Mouse (Mus musculus) left cerebral cortex, adult 8-10 months (tissue): ENCODE data around the gene Map4k2. TPM values are rescaled to one million over a fixed set of nuclear protein-coding genes. Genes with fewer than 3 reads are reported as not detected.
A peak's percentile ranks its signal among the peaks of the same experiment; 100 is the strongest.

ENCODE experiments used
- DNase-seq, 2 experiments: peaks; one replicate each; pipeline ENCODE4 v3.0.0; 2022; ENCODE audit warnings: low spot score in 2 of 2
- total RNA-seq, 4 experiments: library from RNA; stranded (reverse); gene quantifications; 2 replicates each; pipeline ENCODE4 v1.2.4; 2022

Gene Map4k2
- total RNA-seq, 4 experiments from 2014 or later: 91.7 to 111 (median 101) TPM

- DNase-seq: no peak
Observed at GRCm38 (mm10) chr19:6377327-6378040, 36.5 kb downstream of the Map4k2 start.

GRCm38 (mm10) chr19:6380411-6381166 lies 39.7 kb downstream of the Map4k2 start:
- DNase-seq: no peak

GRCm38 (mm10) chr19:6381238-6381637 lies 40.3 kb downstream of the Map4k2 start:
- no peak for DNase-seq

DNA sequence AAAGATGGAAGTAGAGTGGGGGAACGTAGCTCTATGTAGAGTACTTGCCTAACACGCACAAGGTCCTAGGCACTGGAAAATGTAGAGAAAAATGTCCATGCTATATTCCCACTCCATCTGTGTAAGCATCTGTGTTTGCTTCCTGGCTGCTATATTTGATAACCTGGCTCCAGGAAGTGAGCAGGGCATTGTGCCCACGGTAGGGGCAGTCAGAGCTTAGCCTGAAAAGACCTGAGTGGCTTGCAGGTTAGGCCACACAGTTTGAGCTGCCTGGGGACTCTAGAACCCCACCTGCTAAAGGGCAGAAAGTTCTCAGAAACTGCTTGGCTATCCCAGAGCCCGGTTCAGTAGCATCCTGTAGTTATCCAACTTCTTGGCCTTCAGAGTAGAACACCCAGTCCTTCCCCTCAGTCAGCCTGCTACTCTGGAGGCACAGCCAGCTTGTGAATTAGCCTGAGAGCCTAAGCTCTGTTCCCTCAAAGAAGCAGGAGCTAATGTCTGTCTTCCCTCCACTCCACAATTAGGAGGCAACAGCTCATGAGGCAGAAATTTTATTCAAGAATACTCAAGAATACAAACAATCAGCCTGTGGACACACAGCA lies 41.5 kb downstream of the Map4k2 start:
- no peak for DNase-seq

DNA sequence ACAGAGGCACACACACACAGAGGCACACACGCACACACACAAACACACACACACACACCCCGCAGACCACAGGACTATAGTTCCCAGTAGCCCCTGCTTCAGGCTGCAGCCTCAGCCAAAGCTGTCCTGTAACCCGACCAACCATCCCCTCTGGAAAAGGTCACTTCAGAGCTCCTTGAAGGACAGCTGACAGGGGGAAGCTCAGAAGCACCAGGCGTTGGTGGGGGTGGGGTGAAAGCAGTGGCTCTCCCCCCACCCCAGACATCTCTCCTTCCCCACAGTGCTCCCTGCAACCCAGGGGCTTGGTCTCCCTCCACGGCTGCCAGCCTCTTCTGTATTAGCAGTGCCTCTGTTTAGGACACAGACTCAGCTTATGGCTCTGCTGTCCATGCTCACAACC lies 42.5 kb downstream of the Map4k2 start:
- no peak for DNase-seq

- DNase-seq: peak in 1 of 2 experiments; percentile 59
Observed at GRCm38 (mm10) chr19:6384128-6384527, 43.2 kb downstream of the Map4k2 start, which contains the start of gene Pygm. TSS of gene Pygm (plus strand) at chr19:6384399.

- DNase-seq: no peak
Observed at GRCm38 (mm10) chr19:6384954-6385353, 44.0 kb downstream of the Map4k2 start.

GRCm38 (mm10) chr19:6385419-6385818 lies 44.5 kb downstream of the Map4k2 start:
- no peak for DNase-seq

- no peak for DNase-seq
Observed at GRCm38 (mm10) chr19:6385821-6386220, 44.9 kb downstream of the Map4k2 start.

GRCm38 (mm10) chr19:6386234-6386633 lies 45.3 kb downstream of the Map4k2 start:
- no peak for DNase-seq

DNA sequence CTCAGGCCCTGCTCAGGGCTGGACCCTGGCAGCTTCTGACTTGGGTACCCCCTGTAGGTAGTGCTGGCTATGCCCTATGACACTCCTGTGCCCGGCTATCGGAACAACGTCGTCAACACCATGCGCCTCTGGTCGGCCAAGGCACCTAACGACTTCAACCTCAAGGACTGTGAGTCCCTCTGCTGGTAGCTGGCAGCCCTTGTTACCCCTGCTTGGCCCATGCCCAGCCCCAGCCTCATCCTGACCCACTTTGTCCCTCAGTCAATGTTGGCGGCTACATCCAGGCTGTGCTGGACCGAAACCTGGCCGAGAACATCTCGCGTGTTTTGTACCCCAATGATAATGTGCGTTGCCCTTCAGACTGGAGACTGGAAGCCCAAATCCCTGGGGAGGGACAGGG lies 47.1 kb downstream of the Map4k2 start:
- DNase-seq: no peak

DNA sequence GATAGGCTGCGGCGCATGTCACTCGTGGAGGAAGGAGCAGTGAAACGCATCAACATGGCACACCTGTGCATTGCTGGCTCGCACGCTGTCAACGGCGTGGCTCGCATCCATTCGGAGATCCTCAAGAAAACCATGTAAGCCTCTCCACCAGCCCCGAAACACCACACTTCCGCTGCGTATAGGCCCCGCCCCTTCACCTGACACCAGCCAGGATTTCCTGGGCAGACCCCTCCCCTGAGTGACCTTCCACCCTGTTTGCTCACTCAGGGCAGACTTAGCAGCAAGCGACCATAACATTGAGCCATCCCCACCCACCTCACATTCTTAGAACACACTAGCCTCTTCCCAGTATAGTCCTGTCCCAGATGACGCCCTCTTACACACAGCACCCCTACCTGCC lies 48.9 kb downstream of the Map4k2 start:
- no peak for DNase-seq

GRCm38 (mm10) chr19:6390251-6390650 lies 49.3 kb downstream of the Map4k2 start:
- no peak for DNase-seq

GRCm38 (mm10) chr19:6392743-6393393 lies 51.9 kb downstream of the Map4k2 start:
- no peak for DNase-seq

GRCm38 (mm10) chr19:6393637-6394036 lies 52.7 kb downstream of the Map4k2 start:
- DNase-seq: no peak

- no peak for DNase-seq
Observed at GRCm38 (mm10) chr19:6396237-6396636, 55.3 kb downstream of the Map4k2 start.

GRCm38 (mm10) chr19:6397582-6398249 lies 56.8 kb downstream of the Map4k2 start:
- DNase-seq: no peak

DNA sequence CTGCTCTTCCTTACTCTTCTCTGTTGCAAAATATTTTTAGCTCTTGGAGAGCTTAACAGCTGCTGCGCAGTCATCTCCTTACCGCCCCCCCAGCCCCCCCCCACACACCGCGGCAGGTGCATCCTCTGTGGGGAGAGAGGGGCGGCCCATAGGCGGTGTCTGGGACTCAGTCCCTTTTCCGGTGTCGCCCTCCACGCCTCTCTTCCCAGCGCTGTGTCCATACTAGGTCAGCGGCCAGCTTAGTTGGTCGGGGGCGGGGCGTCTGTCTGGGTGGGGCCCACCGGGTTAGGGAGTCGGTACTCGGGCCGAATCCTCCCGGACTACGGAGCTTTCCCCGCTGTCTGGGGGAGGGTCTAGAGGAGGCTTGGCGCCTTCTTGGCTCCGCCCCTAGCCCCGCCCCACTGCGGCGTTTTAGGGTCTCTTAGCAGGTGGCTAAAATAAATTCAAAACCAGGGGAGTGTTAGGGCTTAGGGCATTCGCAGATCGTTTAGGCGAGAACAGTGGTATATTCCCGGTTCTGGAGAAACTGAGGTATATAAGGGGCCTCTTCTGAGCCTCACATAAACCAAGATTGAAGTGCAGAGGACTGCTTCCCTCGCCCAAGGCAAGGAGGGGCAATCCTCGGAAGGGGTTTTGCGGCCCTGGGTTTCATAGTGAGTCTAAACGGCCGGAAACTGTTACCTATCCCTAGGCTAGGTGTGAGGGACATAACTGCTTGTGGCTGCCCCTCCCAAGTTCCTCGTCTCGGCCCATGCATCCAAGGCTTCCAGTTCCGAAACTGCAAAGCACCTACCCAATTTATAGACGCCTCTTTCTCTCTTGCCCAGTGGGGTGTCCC lies 57.7 kb downstream of the Map4k2 start:
- no peak for DNase-seq

GRCm38 (mm10) chr19:6399285-6400095 lies 58.6 kb downstream of the Map4k2 start, which contains the start of gene Rasgrp2:
TSS of gene Rasgrp2 (plus strand) at chr19:6399340.
- no peak for DNase-seq
